Mouse (Mus musculus): ENCODE measurements at regions not wholly inside any gene's neighbourhood (a gene's known extent, or its start where the extent isn't known, plus 50 kb on each side); places are given as distances from the start of the nearest gene placed in this dataset.

GRCm38 (mm10) chr16:96372021-96372751, 71.2 kb downstream of the Itgb2l start:
- H3K4me2 ChIP-seq, result no peak overlapping the region
- ATAC-seq, result no peak
- no peaks in the 10 kb centered on the region for H3K9me3 ChIP-seq (replicated peaks)
- H3K9ac ChIP-seq, result no peak overlapping the region
- no peaks in the 10 kb centered on the region for H3K36me3 ChIP-seq
- H3K27me3 ChIP-seq (replicated peaks), result no peaks in the 10 kb centered on the region
- H3K4me3 ChIP-seq, result no peak overlapping the region
- no peak overlapping the region for H3K27ac ChIP-seq
- WGBS (ENCODE audit: insufficient replicate concordance), result 50% methylated on average over 8 of the region's 8 CpGs
- H3K4me1 ChIP-seq, result peaks cover 4% of the 10 kb centered on the region

DNA sequence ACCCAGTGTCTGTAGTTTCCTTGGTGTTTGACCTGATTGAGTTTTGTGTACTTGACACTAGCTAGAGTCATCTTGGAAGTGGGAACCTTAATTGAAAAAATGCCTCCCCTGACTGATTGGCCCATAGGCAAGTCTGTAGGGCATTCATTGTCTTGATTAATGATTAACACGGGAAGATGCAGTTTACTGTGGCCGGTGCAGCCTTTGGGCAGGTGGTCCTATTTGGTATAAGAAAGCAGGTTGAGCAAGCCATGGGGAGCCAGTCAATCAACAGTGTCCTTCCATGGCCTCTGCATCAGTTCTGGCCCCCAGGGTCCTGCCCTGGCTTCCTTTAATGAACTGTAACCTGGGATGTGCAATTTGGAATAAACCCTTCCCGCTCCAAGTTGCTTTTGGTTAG, 72.3 kb downstream of the Itgb2l start:
- Histone ChIP-seq H3K9ac (no peak overlapping the region), H3K4me2 (no peak overlapping the region), H3K27ac (no peak overlapping the region), H3K4me3 (no peak overlapping the region), H3K36me3 (no peaks in the 10 kb centered on the region), H3K4me1 (peaks cover 4% of the 10 kb centered on the region), H3K27me3 (replicated peaks) (no peaks in the 10 kb centered on the region), H3K9me3 (replicated peaks) (no peaks in the 10 kb centered on the region)
- WGBS (ENCODE audit: insufficient replicate concordance), result 80% methylated on average over 3 of the region's 3 CpGs
- ATAC-seq, result peak; percentile 37; the same call in 1 of the 2 replicates

DNA sequence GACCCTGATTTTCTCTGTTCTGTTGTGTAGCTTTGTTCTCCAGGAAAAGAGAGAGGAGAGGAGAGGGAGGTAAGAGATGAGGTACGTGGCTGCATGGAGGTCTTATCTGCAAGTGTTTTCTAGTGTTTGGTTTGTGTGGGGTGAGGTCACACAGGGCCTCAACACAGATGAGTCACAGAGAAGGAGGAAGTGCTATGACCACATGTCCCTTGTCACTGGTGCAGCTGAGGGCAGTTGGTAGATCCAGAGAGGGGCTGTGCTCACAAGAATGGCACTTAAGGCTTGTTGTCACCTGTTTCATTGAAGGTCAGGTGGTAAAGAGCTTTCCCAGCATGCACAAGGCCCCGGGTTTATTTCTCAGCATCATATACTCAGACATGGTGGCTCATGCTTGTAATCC, 73.2 kb downstream of the Itgb2l start:
- no peak overlapping the region for H3K4me3 ChIP-seq
- no peak overlapping the region for H3K4me2 ChIP-seq
- 25% methylated on average over 2 of the region's 2 CpGs for WGBS (ENCODE audit: insufficient replicate concordance)
- no peak overlapping the region for H3K27ac ChIP-seq
- H3K9ac ChIP-seq, result no peak overlapping the region
- peaks cover 4% of the 10 kb centered on the region for H3K4me1 ChIP-seq
- no peaks in the 10 kb centered on the region for H3K9me3 ChIP-seq (replicated peaks)
- no peaks in the 10 kb centered on the region for H3K36me3 ChIP-seq
- no peaks in the 10 kb centered on the region for H3K27me3 ChIP-seq (replicated peaks)
- ATAC-seq, result no peak

All from liver, embryonic 12.5 days (tissue).